Mouse (Mus musculus): Measurements from ENCODE around the gene Gm10337. TPM values are rescaled to one million over a fixed set of nuclear protein-coding genes. Genes with fewer than 3 reads are reported as not detected.
A peak's percentile ranks its signal among the peaks of the same experiment; 100 is the strongest.

Gene Gm10337
- total RNA-seq (2021): not detected

DNA sequence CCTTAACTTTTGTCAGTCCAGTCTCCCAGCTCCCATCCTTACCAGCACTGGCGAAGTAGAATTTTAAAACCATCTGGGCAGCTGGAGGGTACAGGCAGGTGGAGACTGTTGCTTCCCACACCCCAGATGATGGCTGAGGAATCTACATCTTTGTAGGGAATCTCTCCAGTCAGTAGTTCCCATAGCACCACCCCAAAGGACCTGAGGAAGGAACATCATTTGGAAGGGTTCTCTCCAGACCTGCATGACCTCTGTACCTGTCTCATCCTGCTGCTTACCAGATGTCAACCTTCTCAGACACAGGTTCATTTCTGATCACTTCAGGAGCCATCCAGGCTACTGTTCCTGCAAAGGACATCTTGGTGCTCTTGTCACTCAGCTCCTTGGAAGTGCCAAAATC, at the start of gene Gm10337:
Gm10337 (plus strand) TSS at position 276 of the 400 bp plus-strand sequence.
- DNase-seq: no peak

DNA sequence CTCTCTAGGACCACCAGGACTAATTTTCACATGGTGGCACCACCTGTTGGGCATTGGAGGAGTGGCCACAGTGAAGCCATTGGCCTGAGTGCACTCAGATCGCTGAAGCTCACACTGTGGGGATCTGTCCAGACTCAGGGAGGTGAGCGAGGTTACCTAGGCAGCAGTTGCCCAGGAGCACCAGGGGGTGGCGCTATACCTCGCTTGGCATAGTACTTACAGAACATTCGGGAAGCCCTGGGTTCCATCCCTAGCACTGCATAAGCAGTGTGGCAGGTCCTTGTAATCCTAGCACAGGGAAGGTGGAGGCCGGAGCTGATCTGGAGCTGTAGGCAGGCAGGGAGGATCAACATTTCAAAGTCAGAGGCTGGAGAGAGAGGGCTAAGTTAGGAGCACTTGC, 47.5 kb upstream of the Gm10337 start:
- DNase-seq: no peak

DNA sequence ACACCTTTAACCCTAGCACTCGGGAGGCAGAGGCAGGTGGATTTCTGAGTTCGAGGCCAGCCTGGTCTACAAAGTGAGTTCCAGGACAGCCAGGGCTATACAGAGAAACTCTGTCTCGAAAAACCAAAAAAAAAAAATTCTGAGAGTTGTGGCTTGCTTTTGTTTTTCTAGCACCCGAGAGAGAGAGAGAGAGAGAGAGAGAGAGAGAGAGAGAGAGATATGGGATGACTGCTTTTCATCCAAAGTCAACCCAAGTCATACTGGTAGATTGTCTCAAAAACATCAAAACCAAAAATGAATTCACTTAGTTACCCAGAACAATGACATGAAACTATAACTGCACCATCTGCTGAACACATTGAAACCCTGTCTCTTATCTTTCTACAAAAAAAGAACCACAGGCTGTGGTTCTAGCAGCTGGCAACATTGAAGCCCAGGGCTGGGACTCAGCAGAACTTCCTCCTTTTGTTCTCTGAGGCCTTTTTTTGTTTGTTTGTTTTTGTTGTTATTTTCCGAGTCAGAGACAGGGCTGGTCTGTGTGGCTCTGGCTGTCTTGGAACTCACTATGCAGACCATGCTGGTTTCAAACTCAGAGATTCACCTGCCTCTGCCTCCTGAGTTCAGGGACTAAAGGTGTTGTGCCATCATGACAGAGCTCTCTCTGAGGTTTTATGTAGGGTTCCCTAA, 45.3 kb upstream of the Gm10337 start:
- DNase-seq: no peak

DNA sequence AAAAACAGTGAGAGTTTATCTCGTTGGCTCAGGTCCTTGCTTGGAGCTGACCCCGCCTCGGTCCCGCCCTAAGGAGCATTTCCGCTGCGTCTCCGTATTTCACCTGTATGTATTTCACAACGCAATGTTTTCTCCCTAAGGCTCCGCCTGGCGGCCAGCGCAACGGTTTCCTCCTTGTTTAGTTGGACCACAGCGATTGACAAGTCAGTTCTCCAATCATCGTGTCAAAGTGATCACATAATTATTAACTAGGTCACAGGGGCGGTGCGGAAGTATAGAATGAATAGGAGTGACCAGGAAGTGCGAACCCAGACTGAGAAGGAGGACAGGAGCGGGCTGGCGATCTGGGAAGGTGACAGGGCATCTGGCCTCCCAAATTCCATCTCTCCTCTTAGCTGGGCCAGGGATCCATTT, 44.6 kb upstream of the Gm10337 start, which contains the start of gene Prr13:
Prr13 (plus strand) TSS at position 125 of the 414 bp plus-strand sequence.
- peak; percentile 79 to 83 for DNase-seq

DNA sequence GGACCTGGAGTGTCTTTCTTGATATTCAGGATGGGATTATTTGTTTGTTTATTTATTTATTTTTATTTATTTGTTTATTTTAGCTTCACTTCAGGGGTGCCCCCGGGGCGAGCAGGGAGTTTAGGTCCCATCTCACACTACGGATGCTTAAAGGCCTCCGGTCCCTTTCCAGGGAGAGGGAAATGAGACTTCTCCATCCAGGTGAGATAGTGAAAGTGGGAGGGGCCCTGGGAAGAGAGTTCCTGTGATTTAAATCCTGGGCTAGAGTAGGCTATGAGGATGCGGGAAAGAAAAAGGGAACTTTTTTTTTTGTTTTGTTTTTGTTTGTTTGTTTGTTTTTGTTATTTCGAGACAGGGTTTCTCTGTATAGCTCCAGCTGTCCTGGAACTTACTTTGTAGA, 44.1 kb upstream of the Gm10337 start:
- DNase-seq: no peak

DNA sequence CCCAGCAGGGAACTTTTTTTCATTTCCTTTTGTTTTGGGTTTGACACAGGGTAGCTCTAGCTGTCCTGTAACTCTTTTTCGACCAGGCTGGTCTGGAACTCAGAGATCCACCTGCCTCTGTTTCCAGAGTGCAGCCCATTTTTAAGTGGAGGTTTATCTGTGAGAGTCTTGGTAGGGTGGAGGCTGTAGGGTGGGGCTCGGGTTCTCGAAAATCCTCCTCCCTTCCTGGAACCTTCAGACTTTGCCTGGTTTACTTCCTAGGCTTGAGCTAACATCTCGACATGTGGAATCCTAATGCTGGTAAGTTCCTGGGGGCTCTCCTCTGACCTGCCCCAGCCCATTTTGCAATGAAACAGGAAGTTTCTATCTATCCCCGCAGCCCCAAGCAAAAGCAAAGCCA, 43.7 kb upstream of the Gm10337 start:
- DNase-seq: no peak

DNA sequence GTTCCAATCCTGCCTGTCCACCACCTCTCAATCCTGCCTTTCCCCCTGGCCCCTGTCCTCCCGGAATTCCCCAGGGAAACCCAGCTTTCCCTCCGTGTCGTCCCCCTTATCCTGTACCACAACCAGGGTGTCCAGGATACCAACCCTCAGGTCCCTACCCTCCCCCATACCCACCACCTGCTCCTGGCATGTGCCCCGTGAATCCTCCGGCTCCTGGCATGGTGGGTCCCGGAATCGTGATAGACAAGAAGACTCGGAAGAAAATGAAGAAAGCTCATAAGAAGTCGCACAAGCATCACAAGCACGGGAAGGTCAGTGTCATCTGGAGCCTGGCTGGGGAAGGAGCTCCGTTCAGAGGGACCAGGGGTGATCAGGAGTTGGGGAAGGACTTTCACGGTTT, 43.1 kb upstream of the Gm10337 start:
- no peak for DNase-seq

DNA sequence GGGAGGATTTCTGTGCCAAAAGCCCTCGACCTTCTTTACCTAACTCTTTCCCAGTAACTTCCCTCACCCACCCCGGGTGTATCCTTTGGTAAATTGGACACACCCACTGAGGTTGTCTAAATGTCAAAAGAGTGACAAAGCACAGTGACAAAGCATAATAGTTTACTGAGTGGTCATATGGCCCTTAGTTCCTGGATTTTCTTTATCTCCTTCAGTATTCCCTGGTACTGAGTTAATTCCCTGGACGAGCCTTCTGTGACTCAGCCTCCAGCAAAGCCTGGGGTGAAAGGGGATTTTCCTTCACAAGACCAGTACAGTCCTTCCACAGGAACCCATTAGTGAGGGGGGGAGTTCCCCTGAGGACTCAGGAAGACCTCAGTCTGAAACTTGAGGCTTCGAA, 42.6 kb upstream of the Gm10337 start:
- no peak for DNase-seq

DNA sequence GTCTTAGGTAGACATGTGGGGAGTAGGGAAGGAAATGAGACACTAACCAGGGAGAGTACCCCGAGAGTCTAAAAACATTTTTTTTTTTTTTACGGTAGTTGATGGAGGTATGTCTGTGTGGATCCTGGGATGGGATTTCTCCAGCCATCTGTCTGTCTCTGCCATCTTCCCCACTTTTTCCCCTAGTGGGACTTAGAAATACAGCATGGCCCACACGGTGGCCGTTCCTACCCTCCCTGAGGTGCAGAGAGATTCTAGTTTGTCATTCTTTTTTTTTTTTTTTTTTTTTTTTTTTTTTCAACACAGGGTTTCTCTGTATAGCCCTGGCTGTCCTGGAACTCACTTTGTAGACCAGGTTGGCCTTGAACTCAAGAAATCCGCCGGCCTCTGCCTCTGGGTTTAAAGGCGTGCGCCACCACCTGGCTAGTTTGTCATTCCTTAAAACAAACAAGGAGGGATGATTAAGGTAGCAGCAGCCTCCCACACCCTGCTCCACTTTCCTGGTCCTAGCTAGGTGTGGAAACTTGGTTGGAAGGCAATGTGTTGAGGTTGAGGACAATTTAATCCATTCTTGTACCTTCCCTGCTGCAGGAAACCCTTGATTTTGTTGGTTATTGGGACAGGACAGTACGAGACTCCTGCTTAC, 42.0 kb upstream of the Gm10337 start:
- no peak for DNase-seq

DNA sequence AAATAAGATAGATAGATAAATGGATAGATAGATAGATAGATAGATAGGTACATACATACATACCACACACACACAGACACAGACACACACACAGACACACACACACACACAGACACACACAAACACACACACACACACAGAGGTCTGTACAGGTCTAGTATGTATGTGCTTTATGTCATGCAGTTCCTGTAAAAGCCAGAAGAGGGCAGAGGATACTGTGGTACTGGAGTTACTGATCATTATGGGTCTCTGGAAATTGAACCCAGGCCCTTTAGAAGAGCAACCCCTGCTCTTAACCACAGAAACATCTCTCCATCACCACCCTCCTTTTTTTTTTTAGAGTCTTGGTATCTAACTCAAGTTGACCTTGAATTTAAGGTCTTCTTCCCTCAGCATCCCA, 39.9 kb upstream of the Gm10337 start:
- no peak for DNase-seq

DNA sequence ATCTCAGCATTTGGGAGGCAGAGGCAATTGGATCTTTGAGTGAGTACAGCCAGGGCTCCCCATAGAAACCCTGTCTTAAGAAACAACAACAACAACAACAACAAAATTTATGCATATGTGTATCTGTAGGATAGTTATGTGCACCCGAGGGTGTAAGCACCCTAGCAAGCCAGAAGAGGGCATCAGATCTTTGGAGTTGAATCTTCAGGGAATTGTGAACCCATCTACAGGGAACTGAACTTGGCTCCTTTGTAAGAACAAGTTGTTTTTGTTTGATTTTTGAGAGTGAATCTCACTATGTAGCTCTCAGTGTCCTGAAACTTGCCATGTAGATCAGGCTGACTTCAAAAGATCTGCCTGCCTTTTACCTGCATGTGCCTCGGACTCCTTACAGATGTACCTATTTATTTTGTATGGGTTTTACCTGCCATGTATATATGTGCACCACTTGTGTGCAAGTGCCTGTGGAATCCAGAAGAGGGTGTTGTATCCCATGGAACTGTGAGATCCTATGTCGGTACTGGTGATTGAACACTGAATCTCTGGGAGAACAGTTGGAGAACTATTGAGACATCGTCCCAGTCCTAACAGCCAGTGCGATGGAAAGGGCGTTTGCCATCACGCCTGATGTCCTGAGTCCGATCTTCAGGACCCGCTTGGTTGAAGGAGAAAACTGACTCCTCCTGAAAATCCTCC, 34.7 kb upstream of the Gm10337 start:
- no peak for DNase-seq

DNA sequence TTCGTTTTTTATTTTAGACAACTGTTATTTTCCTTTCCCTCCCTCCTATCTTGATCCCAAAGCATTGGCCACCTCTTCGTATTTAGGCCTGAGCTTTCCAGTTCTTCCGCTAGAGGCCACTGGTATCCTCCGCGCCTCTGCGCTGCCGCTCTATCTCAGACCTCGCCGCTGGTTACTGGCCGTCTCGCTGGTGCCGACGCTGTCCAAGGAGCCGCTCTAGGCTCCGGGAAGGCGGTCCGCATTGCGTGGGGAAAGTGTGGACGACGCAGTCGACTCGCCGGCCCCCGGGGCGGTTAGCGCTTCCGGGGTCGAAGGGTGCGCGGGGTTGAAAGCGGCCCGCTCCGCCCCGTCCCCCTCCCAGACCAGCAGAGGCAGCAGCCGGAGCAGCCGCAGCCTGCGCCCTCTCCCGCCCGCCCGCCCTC, 33.3 kb upstream of the Gm10337 start, which contains the start of gene Pcbp2:
Pcbp2 (plus strand) TSS at position 357 of the 422 bp plus-strand sequence.
- peak; percentile 96 to 97 for DNase-seq

DNA sequence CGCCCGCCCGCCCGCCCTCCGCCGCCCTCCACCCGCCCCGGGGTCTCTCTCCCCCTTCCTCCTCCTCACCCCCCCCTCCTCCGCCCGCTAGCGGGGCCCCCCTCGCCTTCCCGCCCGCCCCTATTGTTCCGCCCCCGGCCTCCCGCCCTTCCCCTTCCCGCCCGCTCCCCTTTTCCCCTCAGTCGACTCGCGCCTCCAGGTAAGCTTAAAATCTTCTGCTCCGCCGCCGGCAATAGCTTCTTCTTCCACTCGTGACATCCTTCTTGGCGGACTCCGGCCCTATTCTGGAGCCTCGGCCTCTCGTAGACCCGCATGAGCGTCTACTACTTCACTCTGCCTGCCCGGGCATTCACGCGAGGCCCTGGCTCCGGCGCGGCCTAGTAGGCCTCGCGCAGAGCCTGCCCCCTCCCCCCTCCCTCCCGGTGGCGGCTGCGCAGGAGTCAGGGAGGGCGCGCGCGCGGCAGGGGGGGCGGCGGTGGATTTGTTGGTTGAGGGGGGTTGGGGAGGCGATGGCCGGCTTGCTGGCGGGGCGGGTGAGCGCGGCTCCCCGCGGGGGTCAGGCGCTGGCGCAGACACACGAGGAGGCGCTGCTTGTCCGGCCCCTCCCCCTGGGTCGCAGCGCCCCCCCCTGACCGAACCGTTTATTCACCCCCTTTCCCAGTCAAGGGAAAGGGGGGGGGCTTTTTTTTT, 32.8 kb upstream of the Gm10337 start:
- DNase-seq: peak; percentile 77

DNA sequence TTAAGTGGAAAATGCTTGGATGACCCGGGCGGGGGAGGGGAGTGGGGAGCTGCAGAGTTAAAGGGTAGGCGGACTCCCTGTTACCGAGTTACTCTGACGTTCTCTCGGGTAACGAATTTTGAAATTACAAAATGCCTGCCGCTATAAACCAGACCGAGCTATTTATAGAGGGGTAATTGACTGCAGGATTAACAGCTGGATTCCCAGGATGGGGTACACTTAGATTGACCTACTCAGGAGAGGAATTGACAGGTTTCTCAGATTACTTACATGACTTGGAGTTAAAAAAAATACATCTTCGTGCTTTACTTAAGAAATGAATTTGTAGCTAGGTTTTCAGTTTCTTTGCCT, 32.3 kb upstream of the Gm10337 start:
- DNase-seq: no peak

DNA sequence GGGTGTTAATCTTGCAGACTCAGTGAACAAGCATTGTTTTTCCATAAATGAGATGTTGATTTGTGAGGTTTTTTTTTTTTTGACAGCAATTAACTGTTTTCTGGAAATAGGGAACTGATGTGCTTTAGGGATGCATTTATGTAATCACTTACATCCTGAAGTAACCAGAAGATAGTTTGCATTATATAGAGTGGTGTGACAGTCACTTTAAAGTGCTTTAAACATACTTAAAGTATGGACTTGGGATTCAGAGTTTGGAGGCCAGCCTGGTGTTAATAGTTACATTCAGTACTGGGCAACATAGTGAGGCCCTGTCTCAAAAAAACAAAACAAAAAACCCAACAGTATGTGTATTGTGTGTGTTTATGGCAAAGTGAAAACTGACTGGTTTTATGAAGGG, 31.8 kb upstream of the Gm10337 start:
- DNase-seq: no peak

DNA sequence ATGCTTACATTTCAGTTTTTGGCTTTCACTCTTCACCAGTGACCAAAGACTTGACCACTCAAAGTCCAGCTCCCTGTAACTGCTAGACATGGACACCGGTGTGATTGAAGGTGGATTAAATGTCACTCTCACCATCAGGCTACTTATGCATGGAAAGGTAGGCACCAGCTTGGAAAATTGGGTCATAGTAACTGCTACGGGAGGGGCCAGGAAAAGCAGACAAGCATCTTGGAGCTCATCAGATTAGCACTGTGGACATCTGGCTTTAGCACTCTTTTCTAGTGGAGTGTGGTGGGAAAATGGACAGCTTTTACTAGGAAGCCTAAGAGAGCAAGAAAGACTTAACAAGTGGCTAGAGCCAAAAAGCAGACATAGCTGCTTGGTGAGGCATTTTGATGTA, 30.3 kb upstream of the Gm10337 start:
- DNase-seq: no peak

DNA sequence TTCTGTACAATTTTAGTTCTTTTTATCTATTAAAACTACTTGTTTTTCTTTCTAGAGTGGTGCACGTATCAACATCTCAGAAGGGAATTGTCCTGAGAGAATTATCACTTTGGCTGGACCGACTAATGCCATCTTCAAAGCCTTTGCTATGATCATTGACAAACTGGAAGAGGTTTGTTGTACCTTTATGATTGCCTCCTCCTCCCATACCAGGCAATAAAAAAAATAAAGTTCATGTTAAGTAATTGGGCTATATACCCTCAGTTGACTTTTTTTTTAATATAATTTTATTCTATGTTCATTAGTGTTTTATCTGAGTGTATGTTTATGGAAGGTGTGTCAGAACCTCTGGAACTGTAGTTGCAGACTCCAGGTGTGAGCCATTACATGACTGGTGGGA, 29.0 kb upstream of the Gm10337 start:
- DNase-seq: no peak

DNA sequence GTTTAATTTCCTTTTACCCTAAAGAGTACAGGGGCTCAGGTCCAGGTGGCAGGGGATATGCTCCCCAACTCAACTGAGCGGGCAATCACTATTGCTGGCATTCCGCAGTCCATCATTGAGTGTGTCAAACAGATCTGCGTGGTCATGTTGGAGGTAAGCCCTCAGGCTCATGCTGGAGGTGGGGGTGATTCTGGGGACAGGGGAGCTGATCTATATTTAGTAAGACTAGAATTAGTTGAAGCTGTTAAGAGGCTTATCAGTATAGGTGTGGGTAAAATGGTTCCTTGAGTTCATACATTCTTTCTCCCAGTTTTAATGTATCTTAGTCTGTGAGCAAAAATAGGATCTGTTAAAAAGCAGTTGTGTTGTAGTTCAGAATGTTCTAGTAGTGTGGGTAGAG, 20.4 kb upstream of the Gm10337 start:
- no peak for DNase-seq

DNA sequence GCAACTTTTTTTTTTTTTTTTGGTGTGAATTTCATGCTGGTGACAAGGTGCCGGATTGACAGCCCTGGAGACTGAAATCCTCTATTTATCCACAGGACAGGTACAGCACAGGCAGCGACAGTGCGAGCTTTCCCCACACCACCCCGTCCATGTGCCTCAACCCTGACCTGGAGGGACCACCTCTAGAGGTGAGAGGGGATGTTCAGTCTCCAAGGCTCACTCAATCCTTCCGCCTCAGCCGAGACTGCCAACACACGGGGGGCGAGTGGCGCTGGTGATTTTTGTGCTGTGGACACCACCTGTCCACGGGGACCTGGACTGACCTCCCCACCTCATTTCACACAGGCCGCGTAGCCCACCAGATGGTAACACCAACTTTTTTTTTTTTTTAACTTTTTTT, 17.7 kb upstream of the Gm10337 start:
- DNase-seq: no peak

DNA sequence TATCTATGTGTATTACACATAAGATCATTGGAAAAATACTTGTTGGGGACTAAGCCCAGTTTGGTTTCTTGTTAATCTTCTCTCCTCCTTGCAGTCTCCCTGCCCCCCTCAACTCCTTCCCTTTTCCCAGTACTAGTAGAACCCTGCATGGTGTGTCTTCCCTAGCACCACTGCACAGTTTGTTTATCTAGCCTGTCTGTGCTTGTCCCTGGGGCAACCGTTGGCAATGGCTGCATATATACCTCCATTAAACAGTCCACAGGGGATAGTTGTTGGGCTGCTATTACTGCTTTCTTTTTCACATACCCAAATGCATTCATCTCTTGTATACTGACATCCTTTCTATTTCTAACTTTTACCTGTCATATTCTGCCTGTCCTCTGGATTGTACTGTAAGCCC, 15.9 kb upstream of the Gm10337 start:
- DNase-seq: no peak

DNA sequence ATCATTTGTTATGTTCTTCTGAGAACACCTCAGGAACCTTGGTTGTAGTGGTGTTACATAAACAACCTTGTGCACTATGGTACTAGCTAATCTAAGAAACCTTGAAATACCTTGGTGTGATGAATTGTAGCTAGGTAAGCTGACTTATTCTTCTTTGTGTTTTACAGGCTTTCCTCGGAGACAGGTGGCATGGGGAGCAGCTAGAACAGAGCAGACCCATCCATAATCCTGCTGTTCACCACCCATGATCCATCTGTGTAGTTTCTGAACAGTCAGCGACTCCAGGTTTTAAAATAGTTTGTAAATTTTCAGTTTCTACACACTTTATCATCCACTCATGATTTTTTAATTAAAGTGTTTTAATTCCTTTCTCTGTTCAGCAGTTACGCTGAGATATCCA, 5.2 kb upstream of the Gm10337 start:
- no peak for DNase-seq

DNA sequence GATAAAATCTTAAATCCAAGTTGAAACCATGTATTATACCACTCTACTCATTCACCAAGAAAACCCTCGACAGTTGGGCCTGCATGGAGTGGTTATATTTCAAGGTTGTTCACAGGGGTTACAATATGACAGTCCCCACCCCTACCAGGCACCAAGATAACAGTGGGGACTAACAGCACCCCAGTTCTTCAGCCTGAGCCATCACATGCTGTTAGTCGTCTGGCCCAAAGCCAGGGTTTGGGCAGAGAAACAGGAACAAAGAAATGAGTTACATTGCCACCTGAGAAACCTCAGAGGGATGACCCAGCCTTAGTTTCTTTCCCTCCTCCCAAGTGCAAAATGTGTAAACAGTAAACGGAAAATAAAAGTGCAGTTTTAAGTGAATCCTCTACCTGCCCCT, 4.2 kb upstream of the Gm10337 start:
- no peak for DNase-seq

DNA sequence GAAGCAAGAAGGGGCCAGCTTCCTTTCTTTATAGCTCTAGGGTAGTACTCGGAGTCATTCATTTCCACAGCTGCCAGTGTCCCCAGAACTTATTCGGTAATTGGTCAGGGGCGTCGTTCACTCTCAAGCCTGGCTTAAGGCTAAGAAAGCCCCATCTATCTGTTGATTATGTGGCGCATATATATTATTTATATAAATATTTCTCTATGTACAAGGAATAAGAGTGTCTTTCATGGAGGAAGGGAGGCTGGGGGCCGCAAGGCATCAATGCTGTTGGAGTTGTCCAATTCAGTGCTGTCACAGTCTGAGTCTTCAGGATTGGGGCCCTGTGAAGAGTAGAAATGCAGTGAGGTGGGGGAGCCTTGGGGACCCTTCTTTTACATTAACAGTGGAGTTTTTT, 3.7 kb upstream of the Gm10337 start:
- no peak for DNase-seq

Measured in layer of hippocampus, postnatal 36 days (tissue).